Mouse (Mus musculus) embryonic facial prominence, embryonic 13.5 days (tissue): Measurements from ENCODE around the gene Pltp. TPM values are rescaled to one million over a fixed set of nuclear protein-coding genes. Genes with fewer than 3 reads are reported as not detected.
A peak's percentile ranks its signal among the peaks of the same experiment; 100 is the strongest.

Experiments
- ATAC-seq: fragments of 200-750 bp; cut with Nextera tagmentation; 2 replicates; pipeline ENCODE4 v1.8.0; 2017; ENCODE audit warnings: low read depth; ENCODE audit not compliant: insufficient number of reproducible peaks, insufficient read depth, low FRiP score, low TSS enrichment
- H3K27ac ChIP-seq: fragments of 300-500 bp; sonication (generic); 2 replicates; pipeline ENCODE4 v1.5.1; 2015; ENCODE audit warnings: moderate library complexity, mild to moderate bottlenecking, inconsistent platforms
- H3K27me3 ChIP-seq: fragments of 300-500 bp; sonication (generic); 2 replicates; pipeline ENCODE4 v1.6.1; 2015; ENCODE audit warnings: mild to moderate bottlenecking, inconsistent platforms
- H3K36me3 ChIP-seq: fragments of 300-500 bp; sonication (generic); 2 replicates; pipeline ENCODE4 v1.6.1; 2015; ENCODE audit warnings: mild to moderate bottlenecking, inconsistent platforms
- H3K4me1 ChIP-seq: fragments of 300-500 bp; sonication (generic); 2 replicates; pipeline ENCODE4 v1.6.1; 2015; ENCODE audit warnings: inconsistent platforms
- H3K4me2 ChIP-seq: fragments of 300-500 bp; sonication (generic); 2 replicates; pipeline ENCODE4 v1.6.1; 2015; ENCODE audit warnings: moderate library complexity, mild to moderate bottlenecking, inconsistent platforms
- H3K4me3 ChIP-seq: fragments of 300-500 bp; sonication (generic); 2 replicates; pipeline ENCODE4 v1.5.1; 2015; ENCODE audit warnings: mild to moderate bottlenecking, inconsistent platforms
- H3K9ac ChIP-seq: fragments of 300-500 bp; sonication (generic); 2 replicates; pipeline ENCODE4 v1.6.1; 2015; ENCODE audit warnings: mild to moderate bottlenecking, inconsistent platforms
- H3K9me3 ChIP-seq: fragments of 300-500 bp; sonication (generic); 2 replicates; pipeline ENCODE4 v1.6.1; 2016; ENCODE audit warnings: inconsistent platforms
- WGBS: fragments of 180-500 bp; shearing (Covaris S2); methylation state at CpG from one replicate; pipeline ENCODE4 v1.1.7; 2015; ENCODE audit warnings: mixed read lengths; 5-methylcytosine and 5-hydroxymethylcytosine counted together
- polyA plus RNA-seq: library from polyadenylated mRNA; unstranded; fragments of >200 nt; fragmentation: Nextera tagmentation; extraction: Ambion mirVana; gene quantifications from 2 replicates; pipeline ENCODE4 v1.2.1, GENCODE M21; 2015

Gene Pltp
- 67.4 and 69.8 TPM in 2 replicates for polyA plus RNA-seq

- peak within 1 kb of the TSS; percentile 88 for H3K27ac ChIP-seq
- peak; percentile 84 for ATAC-seq
- peak within 1 kb of the TSS; percentile 71 for H3K9ac ChIP-seq
These were observed at the start of gene Pltp for GRCm38 (mm10) chr2:164857101-164857821. Gene Pltp (minus strand): TSS chr2:164857711.

GRCm38 (mm10) chr2:164906071-164906470 lies 48.6 kb upstream of the Pltp start:
- H3K4me1 ChIP-seq, result peaks cover 15% of the 10 kb centered on the region
- H3K9me3 ChIP-seq, result peaks cover 9% of the 10 kb centered on the region
- H3K4me2 ChIP-seq, result no peak overlapping the region
- peaks cover 85% of the 10 kb centered on the region for H3K36me3 ChIP-seq
- no peak for ATAC-seq
- WGBS, result 100% methylated on average over 4 of the region's 4 CpGs
- H3K9ac ChIP-seq, result no peak overlapping the region
- no peaks in the 10 kb centered on the region for H3K27me3 ChIP-seq
- H3K4me3 ChIP-seq, result no peak overlapping the region
- H3K27ac ChIP-seq, result no peak overlapping the region

More at GRCm38 (mm10) chr2:164857101-164857821, at the start of gene Pltp:
- H3K4me3 ChIP-seq, result peak within 1 kb of the TSS; percentile 56
- peaks cover 10% of the 10 kb centered on the region; the same call in 1 of the 2 replicates for H3K36me3 ChIP-seq
- whole genome bisulfite sequencing, result under 1% methylated on average over 47 of the region's 47 CpGs
- no peaks in the 10 kb centered on the region for H3K9me3 ChIP-seq
- peaks cover 43% of the 10 kb centered on the region for H3K4me1 ChIP-seq
- H3K4me2 ChIP-seq, result peak within 1 kb of the TSS; percentile 96
- H3K27me3 ChIP-seq, result peaks cover 42% of the 10 kb centered on the region

- H3K4me2 ChIP-seq, result no peak overlapping the region
- peaks cover 100% of the 10 kb centered on the region for H3K36me3 ChIP-seq
- no peaks in the 10 kb centered on the region for H3K4me1 ChIP-seq
- 78% methylated on average over 1 of the region's 1 CpGs for WGBS
- H3K27me3 ChIP-seq, result no peaks in the 10 kb centered on the region
- no peak overlapping the region for H3K4me3 ChIP-seq
- H3K9ac ChIP-seq, result no peak overlapping the region
- no peak for ATAC-seq
- H3K9me3 ChIP-seq, result peaks cover 9% of the 10 kb centered on the region
- no peak overlapping the region for H3K27ac ChIP-seq
These were observed 46.0 kb upstream of the Pltp start for GRCm38 (mm10) chr2:164903496-164903895.

DNA sequence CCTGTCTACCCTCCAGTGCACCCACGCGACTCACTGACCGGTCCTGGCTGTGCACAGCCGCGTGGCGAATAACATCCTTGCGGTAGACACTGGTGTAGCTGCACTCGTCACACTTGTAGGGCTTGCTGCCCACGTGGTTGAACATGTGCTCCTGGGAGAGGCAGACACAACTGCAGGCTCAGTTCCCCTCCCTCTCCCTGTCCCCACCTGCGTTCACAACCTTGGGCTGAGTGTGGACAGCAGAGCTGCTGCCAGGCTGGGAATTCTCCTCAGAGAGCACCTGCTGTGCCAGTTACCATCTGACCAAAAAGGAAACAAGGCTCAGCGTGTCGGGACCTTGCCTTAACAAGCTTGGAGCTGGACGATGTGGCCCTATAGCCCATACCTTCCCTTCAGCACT lies 43.9 kb upstream of the Pltp start:
- Histone ChIP-seq H3K4me3 (no peak overlapping the region), H3K27me3 (no peaks in the 10 kb centered on the region), H3K9me3 (peaks cover 5% of the 10 kb centered on the region), H3K36me3 (peaks cover 100% of the 10 kb centered on the region), H3K27ac (no peak overlapping the region), H3K4me1 (no peaks in the 10 kb centered on the region), H3K4me2 (no peak overlapping the region), H3K9ac (no peak overlapping the region)
- 91% methylated on average over 13 of the region's 13 CpGs for WGBS
- ATAC-seq, result no peak

GRCm38 (mm10) chr2:164899723-164900459 lies 42.4 kb upstream of the Pltp start:
- 89% methylated on average over 16 of the region's 16 CpGs for WGBS
- Histone ChIP-seq H3K36me3 (peaks cover 100% of the 10 kb centered on the region), H3K4me3 (no peak overlapping the region), H3K4me2 (no peak overlapping the region), H3K27me3 (no peaks in the 10 kb centered on the region), H3K4me1 (no peaks in the 10 kb centered on the region), H3K27ac (no peak overlapping the region), H3K9me3 (no peaks in the 10 kb centered on the region), H3K9ac (no peak overlapping the region)
- ATAC-seq, result no peak

DNA sequence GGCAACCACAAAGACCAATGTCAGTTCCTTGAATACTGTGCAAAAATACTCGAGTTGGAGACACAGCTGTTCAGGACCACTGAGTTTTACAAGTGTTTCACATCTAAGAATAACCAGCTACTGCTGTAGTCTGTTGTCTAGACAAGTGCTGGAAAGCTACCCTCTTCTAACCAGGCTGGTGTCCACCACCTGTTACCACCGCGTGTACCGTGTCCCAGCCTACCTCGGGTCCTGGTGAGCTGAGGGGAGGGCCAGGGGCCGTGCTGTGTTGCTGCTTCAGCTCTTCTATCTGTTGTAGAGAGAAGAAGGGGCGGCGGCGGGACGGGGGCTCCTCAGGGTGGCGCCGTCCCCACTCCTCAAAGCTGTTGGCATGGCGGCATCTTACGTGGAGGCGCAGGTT lies 41.5 kb upstream of the Pltp start:
- Histone ChIP-seq H3K27ac (no peak overlapping the region), H3K4me3 (no peak overlapping the region), H3K9me3 (no peaks in the 10 kb centered on the region), H3K36me3 (peaks cover 100% of the 10 kb centered on the region), H3K9ac (no peak overlapping the region), H3K4me2 (no peak overlapping the region), H3K4me1 (no peaks in the 10 kb centered on the region), H3K27me3 (no peaks in the 10 kb centered on the region)
- 92% methylated on average over 15 of the region's 15 CpGs for WGBS
- ATAC-seq, result no peak

DNA sequence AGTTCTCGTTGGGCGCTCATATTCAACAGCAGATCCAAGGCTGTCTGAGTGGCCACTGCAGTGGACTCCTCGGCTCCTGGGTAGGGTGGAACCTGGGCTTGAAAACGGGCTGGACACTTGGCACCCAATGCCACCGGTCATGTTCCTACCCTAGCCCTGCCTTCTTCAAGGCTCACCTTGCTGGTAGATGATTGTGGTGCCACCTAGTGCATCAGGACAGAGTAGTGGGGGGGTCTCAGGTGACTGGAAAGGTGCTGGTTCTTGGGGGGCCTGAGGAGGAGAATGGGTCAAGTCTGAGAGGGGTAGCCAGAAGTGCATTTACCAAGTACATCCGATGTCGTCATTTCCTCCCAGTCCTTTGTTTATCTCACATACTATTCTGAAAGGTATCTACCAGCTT lies 40.5 kb upstream of the Pltp start:
- Histone ChIP-seq H3K4me1 (no peaks in the 10 kb centered on the region), H3K4me3 (no peak overlapping the region), H3K9me3 (no peaks in the 10 kb centered on the region), H3K36me3 (peaks cover 100% of the 10 kb centered on the region), H3K4me2 (no peak overlapping the region), H3K27ac (no peak overlapping the region), H3K9ac (no peak overlapping the region), H3K27me3 (no peaks in the 10 kb centered on the region)
- WGBS, result 94% methylated on average over 7 of the region's 7 CpGs
- ATAC-seq, result no peak

DNA sequence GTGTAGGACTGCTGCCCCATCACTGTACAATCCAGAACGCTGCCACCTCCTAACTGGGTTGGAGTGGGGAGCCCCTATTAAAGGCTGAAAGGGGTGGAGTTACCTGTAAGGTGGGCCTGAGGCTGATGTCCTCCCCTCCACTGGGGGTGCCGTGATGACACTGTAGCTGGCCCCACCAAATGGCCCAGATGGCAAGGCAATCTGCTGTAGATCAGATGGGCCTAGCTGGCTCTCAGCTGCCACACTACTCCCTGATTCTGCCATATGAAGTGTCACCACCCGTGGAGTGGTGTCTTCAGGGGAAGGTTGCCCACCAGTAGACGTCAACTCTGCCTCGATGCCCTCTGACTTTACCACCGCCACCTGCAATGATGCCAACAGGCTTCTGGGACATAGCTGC lies 38.4 kb upstream of the Pltp start:
- no peak for ATAC-seq
- WGBS, result 92% methylated on average over 6 of the region's 6 CpGs
- peaks cover 100% of the 10 kb centered on the region for H3K36me3 ChIP-seq
- H3K4me1 ChIP-seq, result no peaks in the 10 kb centered on the region
- no peak overlapping the region for H3K4me2 ChIP-seq
- H3K27ac ChIP-seq, result no peak overlapping the region
- H3K27me3 ChIP-seq, result no peaks in the 10 kb centered on the region
- H3K9ac ChIP-seq, result no peak overlapping the region
- H3K9me3 ChIP-seq, result no peaks in the 10 kb centered on the region
- H3K4me3 ChIP-seq, result no peak overlapping the region

DNA sequence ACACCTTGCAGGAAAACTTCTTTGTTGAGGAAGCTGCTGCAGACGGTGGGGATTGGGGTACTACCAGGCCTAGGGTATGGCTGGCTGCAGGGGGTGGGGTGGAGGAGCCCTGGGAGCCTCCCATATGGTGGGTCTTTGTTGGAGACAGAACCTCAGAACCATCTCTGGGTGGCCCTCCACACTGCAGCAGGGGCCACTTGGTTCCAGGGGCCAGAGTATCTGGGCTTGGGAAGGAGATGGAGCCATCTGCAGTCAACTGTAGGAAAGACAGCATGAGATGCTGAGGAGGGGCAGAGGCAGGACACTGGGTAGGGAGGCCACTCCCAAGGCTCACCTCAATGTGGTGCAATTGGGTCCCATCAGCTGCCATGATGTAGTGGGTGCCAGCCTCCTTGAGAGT lies 37.1 kb upstream of the Pltp start:
- Histone ChIP-seq H3K4me1 (no peaks in the 10 kb centered on the region), H3K27ac (no peak overlapping the region), H3K4me2 (no peak overlapping the region), H3K4me3 (no peak overlapping the region), H3K9me3 (no peaks in the 10 kb centered on the region), H3K36me3 (peaks cover 100% of the 10 kb centered on the region), H3K9ac (no peak overlapping the region), H3K27me3 (no peaks in the 10 kb centered on the region)
- WGBS, result 85% methylated on average over 1 of the region's 1 CpGs
- ATAC-seq, result 0 out of 2 replicates have a peak, but pooled peaks have one; percentile 10

DNA sequence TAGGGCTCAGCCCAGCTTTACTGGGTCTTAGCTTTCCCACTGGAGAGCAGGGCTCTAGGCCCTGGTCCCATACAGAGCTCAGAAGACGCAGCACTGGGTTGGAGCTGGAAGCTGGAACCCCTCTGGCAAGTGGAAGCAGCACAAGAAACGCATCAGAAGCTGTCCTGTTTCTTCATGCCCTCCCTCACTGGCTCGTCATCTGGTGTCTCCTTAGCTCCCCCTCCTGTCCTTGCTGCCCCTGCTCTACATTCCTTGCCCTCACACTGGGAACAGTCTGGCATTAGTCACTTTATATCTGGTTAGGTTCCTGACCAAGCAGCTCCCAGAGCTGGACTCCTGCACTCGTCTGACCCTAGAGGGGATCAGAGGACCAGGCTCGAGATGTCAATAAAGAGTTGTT lies 36.5 kb upstream of the Pltp start:
- Histone ChIP-seq H3K27ac (no peak overlapping the region), H3K9me3 (no peaks in the 10 kb centered on the region), H3K9ac (no peak overlapping the region), H3K27me3 (no peaks in the 10 kb centered on the region), H3K36me3 (peaks cover 100% of the 10 kb centered on the region), H3K4me1 (no peaks in the 10 kb centered on the region), H3K4me3 (no peak overlapping the region), H3K4me2 (no peak overlapping the region)
- no peak for ATAC-seq
- 59% methylated on average over 5 of the region's 5 CpGs for WGBS

DNA sequence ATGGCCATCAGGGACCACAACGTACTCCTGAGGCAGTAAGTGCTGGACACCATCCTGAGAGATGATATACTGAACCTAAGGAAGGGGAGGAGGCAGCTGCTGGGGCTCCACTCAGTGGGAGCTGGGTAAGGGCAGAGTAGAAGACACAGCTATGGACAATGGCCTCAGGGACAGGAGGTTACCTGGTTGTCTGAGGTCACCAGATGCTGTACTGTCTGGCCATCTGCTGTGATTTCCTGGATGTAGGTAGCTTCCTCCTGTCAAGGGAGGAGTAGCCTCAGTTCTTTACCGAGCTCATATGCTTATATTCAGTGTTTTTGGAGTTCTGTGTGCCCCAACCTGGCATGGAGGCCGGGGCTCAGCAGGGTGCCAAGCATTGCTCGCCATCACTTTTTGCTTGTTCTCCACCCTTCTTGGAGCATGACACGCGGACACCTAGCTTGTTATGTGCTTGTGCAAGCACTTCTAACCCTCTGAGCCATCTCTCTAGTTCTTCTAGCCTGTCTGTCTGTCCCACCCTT lies 35.2 kb upstream of the Pltp start:
- no peak overlapping the region for H3K27ac ChIP-seq
- no peak for ATAC-seq
- no peak overlapping the region for H3K9ac ChIP-seq
- 94% methylated on average over 6 of the region's 6 CpGs for WGBS
- no peaks in the 10 kb centered on the region for H3K27me3 ChIP-seq
- H3K4me2 ChIP-seq, result no peak overlapping the region
- peaks cover 100% of the 10 kb centered on the region for H3K36me3 ChIP-seq
- H3K9me3 ChIP-seq, result no peaks in the 10 kb centered on the region
- no peaks in the 10 kb centered on the region for H3K4me1 ChIP-seq
- H3K4me3 ChIP-seq, result no peak overlapping the region
